Mouse (Mus musculus): ENCODE results near the gene Serp2. TPM values are rescaled to one million over a fixed set of nuclear protein-coding genes. Genes with fewer than 3 reads are reported as not detected.
A peak's percentile ranks its signal among the peaks of the same experiment; 100 is the strongest.

Serp2 gene
- polyA plus RNA-seq, 1 experiment from 2014 or later, result 43.4 TPM

DNA sequence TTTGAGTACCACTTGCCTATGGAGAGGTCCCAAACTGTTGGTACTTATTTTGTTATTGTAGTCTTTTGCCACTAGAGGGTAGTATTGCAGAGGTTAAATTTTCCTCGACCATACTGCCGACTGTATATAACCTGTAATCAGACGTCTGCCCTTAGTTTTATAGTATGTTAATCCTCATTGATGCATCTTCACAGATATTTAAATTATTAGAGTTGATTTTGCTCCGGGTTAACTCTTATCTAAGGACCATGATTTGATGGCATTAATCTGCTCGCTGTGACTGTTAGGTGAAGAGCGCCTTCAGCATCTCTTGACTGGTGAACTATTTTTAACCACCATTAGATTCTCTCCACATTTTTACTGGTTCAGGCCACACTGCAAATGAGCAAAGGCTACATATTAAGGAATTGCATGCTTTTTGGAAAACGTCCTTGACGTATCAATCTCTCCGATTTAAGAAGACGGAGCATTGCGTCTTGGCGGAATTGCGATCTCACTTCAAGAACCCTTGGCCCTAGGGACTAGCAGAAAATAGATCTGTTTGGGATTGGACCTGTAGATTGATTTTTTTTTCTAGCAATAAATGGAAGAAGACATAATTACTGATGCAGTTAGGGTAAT is 53.3 kb downstream of the Serp2 start:
- peaks cover 20% of the 10 kb centered on the region for H3K36me3 ChIP-seq (replicated peaks)
- no peak for ATAC-seq (ENCODE audit: low FRiP score)
- 9% methylated on average over 13 of the region's 13 CpGs for WGBS

GRCm38 (mm10) chr14:76500036-76500435 is 56.7 kb downstream of the Serp2 start:
- Histone ChIP-seq H3K27me3 (no peaks in the 10 kb centered on the region), H3K4me2 (no peak overlapping the region), H3K4me3 (replicated peaks) (no peak overlapping the region), H3K36me3 (replicated peaks) (no peaks in the 10 kb centered on the region), H3K9ac (no peak overlapping the region), H3K27ac (no peak overlapping the region), H3K4me1 (peaks cover 21% of the 10 kb centered on the region), H3K9me3 (no peaks in the 10 kb centered on the region)
- 50% methylated on average over 5 of the region's 5 CpGs for WGBS
- no peak for ATAC-seq (ENCODE audit: low FRiP score)

More for the DNA sequence above, 53.3 kb downstream of the Serp2 start:
- no peaks in the 10 kb centered on the region for H3K27me3 ChIP-seq
- H3K4me2 ChIP-seq, result peak overlapping the region; percentile 92
- H3K9ac ChIP-seq, result peak overlapping the region; percentile 96; the same call in 1 of the 2 replicates
- peak overlapping the region; percentile 61 for H3K4me3 ChIP-seq (replicated peaks)
- peaks cover 32% of the 10 kb centered on the region for H3K4me1 ChIP-seq
- no peaks in the 10 kb centered on the region for H3K9me3 ChIP-seq
- peak overlapping the region; percentile 100 for H3K27ac ChIP-seq

DNA sequence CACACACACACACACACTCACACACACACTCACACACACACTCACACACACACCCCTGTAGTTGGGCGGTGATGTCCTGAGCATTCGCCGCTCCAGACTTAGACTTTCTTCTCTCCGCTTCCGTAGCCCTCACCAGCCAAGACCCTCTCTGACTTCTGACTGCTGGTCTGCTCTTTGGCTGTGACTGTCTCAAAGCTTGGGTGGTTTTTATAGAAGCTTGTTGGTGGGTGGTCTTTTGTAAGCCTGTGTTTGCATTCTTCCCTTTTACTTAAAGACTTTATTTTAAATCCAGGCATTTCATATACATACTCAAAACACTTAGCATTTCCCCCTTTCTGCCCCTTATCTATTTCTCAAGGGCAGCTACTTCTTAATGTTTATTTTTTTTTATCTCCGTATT is 57.2 kb downstream of the Serp2 start:
- H3K9me3 ChIP-seq, result no peaks in the 10 kb centered on the region
- 0 out of 2 replicates have a peak, but pooled peaks cover under 1% of the 10 kb centered on the region for H3K36me3 ChIP-seq (replicated peaks)
- ATAC-seq (ENCODE audit: low FRiP score), result no peak
- H3K4me3 ChIP-seq (replicated peaks), result no peak overlapping the region
- 87% methylated on average over 6 of the region's 6 CpGs for WGBS
- H3K27me3 ChIP-seq, result no peaks in the 10 kb centered on the region
- H3K27ac ChIP-seq, result no peak overlapping the region
- H3K4me1 ChIP-seq, result peaks cover 21% of the 10 kb centered on the region
- no peak overlapping the region for H3K4me2 ChIP-seq
- no peak overlapping the region for H3K9ac ChIP-seq

DNA sequence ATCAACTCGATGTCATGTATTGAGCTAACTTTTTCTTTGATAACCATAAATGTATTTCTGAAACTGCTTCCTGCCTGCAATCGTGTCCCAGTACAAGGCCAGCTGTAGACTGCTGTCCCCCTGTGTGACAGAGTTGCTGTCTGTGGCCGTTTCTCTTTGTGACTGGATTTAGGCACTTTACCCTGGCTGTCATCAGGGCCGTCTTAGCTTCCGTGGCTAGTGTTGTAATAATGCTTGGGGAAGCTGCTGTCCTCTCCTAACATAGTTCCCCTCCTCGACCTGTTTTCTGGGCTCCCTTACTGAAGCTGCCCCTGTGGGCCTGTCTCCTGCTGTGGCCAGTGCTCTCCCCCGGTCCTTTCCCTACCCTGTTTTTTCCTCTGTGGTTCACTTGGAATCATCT is 58.5 kb downstream of the Serp2 start:
- H3K4me1 ChIP-seq, result peaks cover 17% of the 10 kb centered on the region; the same call in 1 of the 2 replicates
- no peak overlapping the region for H3K9ac ChIP-seq
- no peak overlapping the region for H3K4me3 ChIP-seq (replicated peaks)
- no peaks in the 10 kb centered on the region for H3K27me3 ChIP-seq
- H3K9me3 ChIP-seq, result no peaks in the 10 kb centered on the region
- H3K4me2 ChIP-seq, result no peak overlapping the region
- WGBS, result 60% methylated on average over 7 of the region's 7 CpGs
- no peak for ATAC-seq (ENCODE audit: low FRiP score)
- peaks cover 13% of the 10 kb centered on the region for H3K36me3 ChIP-seq (replicated peaks)
- H3K27ac ChIP-seq, result no peak overlapping the region

DNA sequence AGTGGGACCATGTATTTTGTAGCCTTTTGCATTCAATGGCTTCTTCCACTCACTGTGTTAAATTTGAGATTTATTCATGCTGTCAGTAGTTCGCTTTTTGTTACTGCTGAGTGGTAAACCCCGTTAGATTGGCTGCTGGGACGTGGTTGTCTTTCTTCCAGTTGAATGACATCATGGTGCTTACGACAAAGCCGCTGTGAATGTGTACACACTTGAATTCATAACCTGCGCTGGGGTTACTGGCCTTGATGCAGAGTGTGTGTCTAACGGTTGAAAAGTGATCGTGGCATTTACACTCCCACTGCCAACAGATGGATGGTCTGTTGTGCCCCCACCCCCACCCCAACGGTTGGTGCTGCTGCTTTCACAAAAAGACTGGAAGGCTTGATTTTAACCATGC is 59.5 kb downstream of the Serp2 start:
- Histone ChIP-seq H3K27ac (no peak overlapping the region), H3K27me3 (no peaks in the 10 kb centered on the region), H3K4me3 (replicated peaks) (no peak overlapping the region), H3K36me3 (replicated peaks) (peaks cover 13% of the 10 kb centered on the region), H3K9me3 (no peaks in the 10 kb centered on the region), H3K4me1 (peaks cover 17% of the 10 kb centered on the region; the same call in 1 of the 2 replicates), H3K4me2 (no peak overlapping the region), H3K9ac (no peak overlapping the region)
- 46% methylated on average over 9 of the region's 9 CpGs for WGBS
- ATAC-seq (ENCODE audit: low FRiP score), result no peak

DNA sequence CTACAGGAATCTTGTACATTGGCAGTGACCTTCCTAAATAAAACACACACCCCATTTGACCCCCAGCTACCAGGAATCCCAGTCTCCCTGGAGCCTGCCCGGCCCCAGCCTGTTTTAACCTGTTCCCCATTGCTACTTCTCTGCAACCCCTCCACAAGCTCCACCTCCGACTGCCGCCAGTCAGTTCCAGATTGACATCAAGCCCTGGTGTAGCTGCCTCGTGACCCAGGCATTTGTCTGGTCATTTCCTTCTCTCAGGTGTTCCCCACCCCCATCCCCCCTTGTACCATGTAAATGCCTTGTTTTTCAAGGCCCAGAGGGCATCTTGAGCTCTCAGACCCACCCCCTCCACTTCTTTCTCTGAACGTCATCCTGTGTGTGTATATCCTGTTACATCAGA is 61.7 kb downstream of the Serp2 start:
- Histone ChIP-seq H3K4me3 (replicated peaks) (no peak overlapping the region), H3K4me1 (peaks cover 12% of the 10 kb centered on the region; the same call in 1 of the 2 replicates), H3K36me3 (replicated peaks) (peaks cover 13% of the 10 kb centered on the region), H3K4me2 (no peak overlapping the region), H3K9me3 (no peaks in the 10 kb centered on the region), H3K27ac (no peak overlapping the region), H3K27me3 (no peaks in the 10 kb centered on the region), H3K9ac (no peak overlapping the region)
- 62% methylated on average over 5 of the region's 5 CpGs for WGBS
- ATAC-seq (ENCODE audit: low FRiP score), result no peak

DNA sequence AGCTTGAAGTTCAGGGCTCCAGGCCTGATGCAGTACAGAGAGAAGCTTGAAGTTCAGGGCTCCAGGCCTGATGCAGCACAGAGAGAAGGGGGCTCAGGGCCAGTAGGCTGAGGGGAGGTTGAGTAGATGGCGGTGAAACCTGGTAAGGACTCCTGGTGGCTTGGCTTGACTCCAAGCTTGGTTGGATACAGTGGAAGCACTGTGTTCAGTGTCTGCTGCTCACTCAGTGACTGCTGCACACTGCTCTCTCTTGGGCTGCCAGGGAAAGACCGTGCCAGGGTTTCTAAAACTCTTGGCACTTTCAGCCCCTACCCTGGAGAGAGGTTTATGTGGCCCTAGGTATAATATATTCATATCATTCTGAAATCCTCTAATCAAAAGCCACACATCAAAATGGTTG is 67.6 kb downstream of the Serp2 start:
- Histone ChIP-seq H3K27ac (0 out of 2 replicates have a peak overlapping the region, but pooled peaks have one; percentile 42), H3K4me1 (no peaks in the 10 kb centered on the region), H3K4me3 (replicated peaks) (no peak overlapping the region), H3K27me3 (no peaks in the 10 kb centered on the region), H3K9ac (no peak overlapping the region), H3K36me3 (replicated peaks) (peaks cover 8% of the 10 kb centered on the region), H3K4me2 (no peak overlapping the region), H3K9me3 (no peaks in the 10 kb centered on the region)
- WGBS, result 73% methylated on average over 2 of the region's 2 CpGs
- no peak for ATAC-seq (ENCODE audit: low FRiP score)

DNA sequence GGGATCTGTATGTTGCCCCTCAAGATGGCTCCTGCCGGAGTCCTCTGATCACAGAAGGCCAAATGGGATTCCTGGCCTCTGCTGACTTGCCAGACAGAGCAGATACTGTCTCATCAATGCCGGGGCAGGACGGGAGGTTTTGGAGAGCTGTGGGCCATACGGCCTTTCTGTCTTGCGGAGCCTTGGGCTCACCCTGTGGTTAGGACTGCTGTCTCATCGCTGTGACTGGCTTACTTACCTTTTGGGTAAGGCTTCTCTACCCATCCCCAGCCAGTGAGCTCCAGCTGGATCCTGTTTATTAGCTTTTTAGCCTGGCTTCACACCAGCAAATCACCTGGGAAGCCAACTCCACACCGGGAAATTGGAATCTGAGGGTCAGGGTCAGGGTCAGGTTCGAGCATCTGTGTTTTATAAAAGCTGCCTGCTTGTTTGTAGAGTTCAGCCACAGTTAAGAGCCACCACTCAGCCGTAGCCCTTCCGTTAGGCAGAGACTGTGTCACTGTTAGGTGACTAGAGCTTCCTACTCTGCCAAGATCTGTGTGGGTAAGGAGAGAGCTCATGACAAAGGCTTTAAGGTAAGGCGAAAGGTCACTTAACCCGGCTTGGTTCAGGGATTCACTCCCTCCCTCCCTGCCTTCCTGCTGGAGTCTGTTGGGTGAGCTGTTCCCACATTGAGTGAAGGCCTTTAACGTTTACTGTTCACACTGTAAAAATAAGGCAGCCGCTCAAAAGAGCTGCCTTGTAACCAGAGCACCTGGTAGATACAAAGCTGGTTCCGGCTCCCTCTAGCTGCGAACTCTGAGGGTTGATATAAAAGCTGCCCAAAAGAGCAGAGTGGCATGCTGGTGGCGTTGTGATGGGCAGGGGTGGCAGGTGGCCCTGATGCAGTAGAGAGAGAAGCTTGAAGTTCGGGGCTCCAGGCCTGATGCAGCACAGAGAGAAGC is 68.3 kb downstream of the Serp2 start:
- 82% methylated on average over 18 of the region's 18 CpGs for WGBS
- Histone ChIP-seq H3K4me2 (no peak overlapping the region), H3K9ac (no peak overlapping the region), H3K27me3 (no peaks in the 10 kb centered on the region), H3K36me3 (replicated peaks) (peaks cover under 1% of the 10 kb centered on the region; the same call in 1 of the 2 replicates), H3K9me3 (no peaks in the 10 kb centered on the region), H3K27ac (0 out of 2 replicates have a peak overlapping the region, but pooled peaks have one; percentile 53), H3K4me1 (no peaks in the 10 kb centered on the region), H3K4me3 (replicated peaks) (no peak overlapping the region)
- ATAC-seq (ENCODE audit: low FRiP score), result no peak

DNA sequence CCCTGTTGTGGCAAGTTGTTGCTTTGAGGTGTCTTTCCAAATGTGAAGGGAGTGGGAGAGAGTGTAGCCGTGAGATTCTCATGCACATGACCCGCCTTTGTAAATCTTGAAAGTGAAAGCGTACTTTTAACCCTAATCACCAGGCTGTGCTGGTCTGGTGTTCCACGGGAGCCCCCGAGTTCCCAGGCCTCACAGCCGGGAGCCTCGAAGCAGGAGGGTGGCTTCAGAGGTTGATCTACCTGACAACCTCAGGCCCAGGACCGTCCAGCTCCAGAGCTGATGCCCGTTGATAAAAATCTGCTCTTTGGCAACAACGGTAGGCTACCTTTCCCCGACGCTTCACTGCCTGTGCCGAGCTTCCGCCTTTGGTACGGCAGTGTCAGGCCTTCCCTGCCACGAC is 69.1 kb downstream of the Serp2 start:
- H3K36me3 ChIP-seq (replicated peaks), result no peaks in the 10 kb centered on the region
- no peak overlapping the region for H3K9ac ChIP-seq
- peaks cover 3% of the 10 kb centered on the region; the same call in 1 of the 2 replicates for H3K4me1 ChIP-seq
- H3K4me2 ChIP-seq, result no peak overlapping the region
- H3K27me3 ChIP-seq, result no peaks in the 10 kb centered on the region
- WGBS, result 95% methylated on average over 16 of the region's 16 CpGs
- ATAC-seq (ENCODE audit: low FRiP score), result no peak
- no peak overlapping the region for H3K27ac ChIP-seq
- no peak overlapping the region for H3K4me3 ChIP-seq (replicated peaks)
- H3K9me3 ChIP-seq, result no peaks in the 10 kb centered on the region

DNA sequence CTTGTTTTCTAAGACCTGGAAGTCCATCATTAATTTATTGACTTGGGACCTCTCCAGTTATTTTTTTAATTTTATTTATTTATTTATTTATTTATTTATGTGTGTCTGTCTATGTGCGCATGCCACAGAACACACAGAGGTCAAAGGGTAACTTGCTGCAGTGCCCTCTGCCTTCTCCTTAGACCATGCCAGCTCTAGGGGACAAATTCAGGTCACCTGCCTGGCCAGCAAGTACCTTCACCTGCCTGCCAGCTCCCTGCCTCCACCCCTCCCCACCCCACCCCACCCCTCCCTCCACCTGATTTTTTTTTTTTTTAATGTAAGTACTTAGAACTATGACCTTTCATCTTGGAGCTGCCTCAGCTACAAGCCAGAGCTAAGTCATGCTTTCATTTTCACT is 73.0 kb downstream of the Serp2 start:
- ATAC-seq (ENCODE audit: low FRiP score), result no peak
- no peaks in the 10 kb centered on the region for H3K9me3 ChIP-seq
- H3K36me3 ChIP-seq (replicated peaks), result no peaks in the 10 kb centered on the region
- H3K4me2 ChIP-seq, result no peak overlapping the region
- H3K9ac ChIP-seq, result no peak overlapping the region
- WGBS, result 100% methylated on average over 1 of the region's 1 CpGs
- peaks cover 9% of the 10 kb centered on the region; the same call in 1 of the 2 replicates for H3K4me1 ChIP-seq
- H3K27ac ChIP-seq, result no peak overlapping the region
- H3K4me3 ChIP-seq (replicated peaks), result no peak overlapping the region
- no peaks in the 10 kb centered on the region for H3K27me3 ChIP-seq

All from forebrain, embryonic 12.5 days (tissue).